Mouse (Mus musculus) thymus, adult 18-20 months (tissue): ENCODE data around the gene Olfr447.

ENCODE experiments used
- DNase-seq, 2 experiments: peaks; one replicate each; pipeline ENCODE4 v3.0.0; 2022; ENCODE audit warnings: mixed read lengths in 2 of 2

The Olfr447 gene

DNA sequence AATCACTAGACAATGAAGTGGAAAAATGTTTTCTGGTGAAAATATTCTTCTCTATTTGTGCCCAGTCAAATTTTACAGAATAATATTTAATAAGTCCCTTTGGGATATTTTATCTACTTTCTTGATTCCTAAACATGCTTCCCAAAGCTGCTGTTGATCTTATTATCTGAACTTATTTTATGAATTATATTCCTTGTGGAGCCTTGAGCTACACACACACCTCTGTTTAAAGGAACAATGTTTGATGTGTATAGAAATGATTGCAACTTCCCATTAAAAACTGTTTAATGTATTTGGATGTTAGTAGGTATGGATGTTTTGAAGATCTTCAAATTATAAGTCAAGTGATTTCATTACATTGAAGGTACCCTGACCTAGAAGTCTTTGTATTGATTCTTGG is at the start of gene Olfr447:
Olfr447 (plus strand) TSS at position 301 of the 400 bp plus-strand sequence.
- no peak for DNase-seq

DNA sequence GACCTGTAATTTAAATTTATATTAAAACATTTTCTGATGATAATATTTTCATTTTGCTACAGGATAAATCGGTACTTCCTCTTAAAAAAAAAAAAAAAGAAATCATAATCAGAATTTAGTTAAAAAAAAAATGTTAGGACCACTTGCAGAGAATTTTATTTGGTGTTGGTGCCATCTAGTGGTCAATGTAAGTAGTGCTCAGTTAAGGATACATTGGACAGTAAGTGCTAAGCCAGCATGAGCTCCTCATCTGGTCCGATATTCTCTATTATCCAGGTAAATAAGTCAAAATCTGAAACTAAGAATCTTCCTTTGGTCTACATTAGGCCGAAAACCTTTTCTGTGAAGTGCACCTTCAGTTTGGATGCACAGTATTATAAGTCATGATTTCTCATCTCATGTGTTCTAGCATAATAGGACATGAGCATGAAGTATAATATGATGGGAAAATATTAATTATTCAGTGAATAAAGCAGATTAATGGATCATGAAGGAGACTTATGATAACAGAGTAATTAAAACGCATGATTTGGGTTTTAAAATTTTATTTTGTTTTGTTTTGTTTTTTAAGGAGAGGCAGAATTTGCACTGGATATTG is 48.4 kb upstream of the Olfr447 start:
- DNase-seq, result no peak

DNA sequence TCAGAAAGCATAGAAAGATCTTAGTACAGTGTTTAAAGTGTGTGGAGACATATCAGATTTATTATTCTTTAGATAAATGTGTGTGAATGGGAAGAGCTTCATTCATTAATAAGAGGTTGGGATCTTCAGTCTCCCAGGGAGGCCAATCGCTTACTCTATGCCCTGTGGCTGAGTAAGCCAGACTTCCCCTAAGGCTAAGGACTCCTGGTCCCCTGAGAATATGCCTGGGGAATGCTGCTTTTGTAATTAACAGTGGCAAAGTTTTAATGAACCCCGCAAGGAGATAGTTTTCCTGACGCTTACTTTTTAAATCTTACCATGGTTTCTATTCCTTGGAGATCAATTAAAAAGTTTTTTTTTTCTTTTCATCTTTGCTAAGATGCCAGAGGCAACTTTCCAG is 39.0 kb upstream of the Olfr447 start:
- DNase-seq, result no peak

DNA sequence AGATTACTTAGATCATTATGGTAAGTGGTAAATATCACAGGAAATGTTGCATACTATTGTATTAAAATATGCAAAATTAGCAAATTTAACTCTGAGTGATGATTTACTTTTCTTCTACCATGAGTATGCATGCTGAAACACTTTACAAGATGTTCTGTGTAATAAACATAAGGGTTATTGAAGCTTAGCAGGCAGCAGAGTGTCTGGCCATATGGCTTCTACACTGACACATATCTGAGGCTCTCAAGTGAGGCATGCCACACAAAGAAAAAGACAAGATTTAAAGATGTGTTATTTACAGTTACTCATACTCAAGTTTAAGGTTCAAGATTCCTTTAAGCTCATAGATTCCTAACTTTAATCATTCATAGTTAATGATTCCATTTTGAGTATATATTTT is 32.4 kb upstream of the Olfr447 start:
- DNase-seq, result no peak

DNA sequence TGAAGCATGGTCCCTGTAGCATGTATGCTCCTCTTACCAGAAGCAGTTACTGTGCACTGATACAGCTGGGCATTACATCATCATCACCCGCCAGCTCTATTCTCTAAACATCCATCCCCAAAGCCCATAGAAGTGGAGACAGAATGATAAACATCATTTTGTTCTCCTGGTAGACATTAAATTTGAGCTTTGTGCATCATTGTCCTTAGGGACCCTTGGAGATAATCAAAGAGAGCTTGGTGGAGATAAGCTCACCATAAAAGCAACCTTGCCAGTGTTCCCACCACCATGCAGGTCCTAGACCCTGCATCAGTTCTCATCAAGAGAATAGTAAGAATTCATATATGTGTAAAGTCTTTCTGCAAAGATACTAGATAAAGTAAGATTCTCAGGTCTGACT is 18.5 kb upstream of the Olfr447 start, which contains the start of gene Olfr448:
Olfr448 (plus strand) TSS at position 301 of the 400 bp plus-strand sequence.
- no peak for DNase-seq

DNA sequence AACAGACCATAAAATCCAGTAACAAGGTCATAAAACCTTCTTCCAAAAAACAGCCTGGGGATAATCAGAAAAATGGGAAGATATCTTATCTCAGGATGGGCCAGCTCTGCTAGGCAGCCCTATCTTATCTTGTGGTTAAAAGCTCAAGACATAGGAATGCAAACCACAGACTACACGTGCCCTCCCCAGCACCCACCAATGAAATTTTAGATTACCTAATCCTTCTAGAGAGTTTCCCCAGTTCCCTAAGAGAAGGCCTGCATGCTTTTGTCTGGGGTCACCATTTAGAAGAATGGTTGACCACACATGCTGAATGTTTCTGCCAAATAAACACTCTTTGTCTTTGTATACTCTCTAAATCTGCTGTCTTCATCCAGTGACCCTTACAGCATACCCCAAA is 8.3 kb upstream of the Olfr447 start:
- DNase-seq, result no peak

DNA sequence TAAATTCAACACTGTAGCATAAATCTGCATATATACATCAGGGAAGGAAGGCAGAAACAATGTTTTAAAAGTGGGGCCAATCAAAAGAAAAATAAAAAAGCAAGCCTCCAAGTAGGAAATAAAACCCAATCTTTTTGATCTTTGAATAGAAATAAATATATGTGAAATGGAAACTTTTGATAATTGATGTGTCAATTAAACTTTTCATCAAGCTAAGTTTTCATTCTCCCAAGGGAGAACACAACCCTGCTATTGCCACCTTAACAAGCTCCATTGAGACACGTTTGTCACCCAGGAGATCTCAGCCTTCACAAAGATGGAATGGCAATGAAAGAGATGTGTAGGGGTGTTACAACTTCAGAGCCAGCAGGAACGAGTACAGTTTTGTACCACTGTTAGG is 12.4 kb downstream of the Olfr447 start, which contains the start of gene Olfr446:
Olfr446 (plus strand) TSS at position 301 of the 400 bp plus-strand sequence.
- no peak for DNase-seq

DNA sequence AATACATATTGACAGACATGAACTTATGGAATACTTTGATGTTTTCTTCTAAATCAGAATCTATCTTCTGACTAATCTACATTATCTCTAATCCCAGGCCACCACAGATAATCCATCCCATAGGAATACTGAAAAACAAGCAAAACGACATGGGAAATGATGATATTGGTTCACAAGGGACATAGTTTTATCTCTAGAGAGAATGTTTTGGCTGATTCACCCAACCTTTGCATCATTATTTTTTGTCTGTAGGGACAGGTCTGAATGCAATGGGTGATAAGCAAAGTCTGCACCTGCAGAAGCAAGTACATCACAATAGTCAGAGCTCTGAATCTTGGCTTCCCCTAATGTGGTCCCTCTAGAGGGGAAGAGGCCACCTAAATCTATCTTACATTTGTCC is 40.1 kb downstream of the Olfr447 start, which contains the start of gene Olfr444:
Olfr444 (plus strand) TSS at position 301 of the 400 bp plus-strand sequence.
- no peak for DNase-seq
